Mouse (Mus musculus): ENCODE data around the gene Cdhr4.

GRCm38 (mm10) chr9:107996049-107996448 lies 3.8 kb downstream of the Cdhr4 start, which contains the start of gene Gm20662:
- TF ChIP-seq POLR2A (IDR thresholded peaks at IDR 0.05; ENCODE audit: insufficient read depth, low read depth, low read length) (no peak), CTCF (IDR thresholded peaks at IDR 0.05; ENCODE audit: insufficient read depth, low read depth, low read length) (no peak)
